Mouse (Mus musculus) midbrain, embryonic 13.5 days (tissue): ENCODE measurements around the gene Lrrc15. TPM values are rescaled to one million over a fixed set of nuclear protein-coding genes. Genes with fewer than 3 reads are reported as not detected.

Experiments
- ATAC-seq: fragments of 200-750 bp; cut with Nextera tagmentation; 2 replicates; pipeline ENCODE4 v1.8.0; 2017; ENCODE audit warnings: mild to moderate bottlenecking, moderate TSS enrichment, moderate library complexity
- H3K27ac ChIP-seq: fragments of 300-500 bp; sonication (generic); 2 replicates; pipeline ENCODE4 v1.5.1; 2015; ENCODE audit warnings: inconsistent platforms, mild to moderate bottlenecking, moderate library complexity
- H3K27me3 ChIP-seq: fragments of 300-500 bp; sonication (generic); 2 replicates; pipeline ENCODE4 v1.6.1; 2015; ENCODE audit warnings: mild to moderate bottlenecking, inconsistent platforms
- H3K36me3 ChIP-seq: fragments of 300-500 bp; sonication (generic); 2 replicates; pipeline ENCODE4 v1.6.1; 2015; ENCODE audit warnings: mild to moderate bottlenecking, inconsistent platforms
- H3K4me1 ChIP-seq: fragments of 300-500 bp; sonication (generic); replicated peaks from 2 replicates; pipeline ENCODE4 v1.6.1; 2015; ENCODE audit warnings: inconsistent platforms
- H3K4me2 ChIP-seq: fragments of 300-500 bp; sonication (generic); replicated peaks from 2 replicates; pipeline ENCODE4 v1.6.1; 2015; ENCODE audit warnings: moderate library complexity, mild to moderate bottlenecking, inconsistent platforms
- H3K4me3 ChIP-seq: fragments of 300-500 bp; sonication (generic); replicated peaks from 2 replicates; pipeline ENCODE4 v1.5.1; 2015; ENCODE audit warnings: mild to moderate bottlenecking, inconsistent platforms
- H3K9ac ChIP-seq: fragments of 300-500 bp; sonication (generic); replicated peaks from 2 replicates; pipeline ENCODE4 v1.6.1; 2015; ENCODE audit warnings: mild to moderate bottlenecking, inconsistent platforms
- H3K9me3 ChIP-seq: fragments of 300-500 bp; sonication (generic); 2 replicates; pipeline ENCODE4 v1.6.1; 2016; ENCODE audit warnings: mild to moderate bottlenecking, inconsistent platforms
- WGBS: fragments of 180-500 bp; shearing (Covaris S2); methylation state at CpG from one replicate; pipeline ENCODE4 v1.1.7; 2015; 5-methylcytosine and 5-hydroxymethylcytosine counted together
- polyA plus RNA-seq: library from polyadenylated mRNA; unstranded; fragments of >200 nt; fragmentation: Nextera tagmentation; extraction: Ambion mirVana; gene quantifications from 2 replicates; pipeline ENCODE4 v1.2.1, GENCODE M21; 2015

Gene Lrrc15
- polyA plus RNA-seq, 1 experiment from 2014 or later: 0.11 TPM

- 53% methylated on average over 8 of the region's 8 CpGs for WGBS
- H3K9me3 ChIP-seq: no peaks in the 10 kb centered on the region
- no peak overlapping the region for H3K27ac ChIP-seq
- ATAC-seq: no peak
- peaks cover 91% of the 10 kb centered on the region for H3K27me3 ChIP-seq
- H3K4me1 ChIP-seq: peaks cover 19% of the 10 kb centered on the region
- no peak overlapping the region for H3K9ac ChIP-seq
- no peak overlapping the region for H3K4me2 ChIP-seq
- H3K36me3 ChIP-seq: no peaks in the 10 kb centered on the region
- H3K4me3 ChIP-seq: no peak overlapping the region
Observed at GRCm38 (mm10) chr16:30234077-30234476, 49.0 kb downstream of the Lrrc15 start.

GRCm38 (mm10) chr16:30231882-30232604, 51.0 kb downstream of the Lrrc15 start:
- H3K27me3 ChIP-seq: peaks cover 80% of the 10 kb centered on the region
- 31% methylated on average over 13 of the region's 13 CpGs for WGBS

DNA sequence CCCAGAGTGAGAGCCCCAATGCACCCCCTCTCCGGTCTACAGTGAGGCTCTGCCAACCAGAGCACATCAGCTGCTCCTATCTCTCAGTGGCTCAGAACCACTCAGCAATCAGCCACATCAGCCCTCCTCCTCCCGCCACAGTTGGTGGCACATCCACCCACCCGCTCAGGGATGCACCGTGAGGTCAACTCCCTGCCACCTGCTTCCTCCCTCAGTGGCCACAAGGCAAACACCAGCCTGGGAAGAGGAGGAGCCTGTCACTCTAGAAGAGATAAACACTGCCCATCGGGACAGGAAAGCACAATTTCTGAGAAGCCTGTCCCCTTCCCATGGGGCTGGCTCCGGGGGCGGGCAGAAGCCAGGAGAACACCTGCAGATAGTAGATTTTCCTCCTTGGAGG, 55.7 kb downstream of the Lrrc15 start:
- Histone ChIP-seq H3K27me3 (peaks cover 61% of the 10 kb centered on the region), H3K36me3 (no peaks in the 10 kb centered on the region), H3K4me1 (0 out of 2 replicates have a peak, but pooled peaks cover 5% of the 10 kb centered on the region), H3K9me3 (no peaks in the 10 kb centered on the region), H3K9ac (no peak overlapping the region), H3K4me2 (no peak overlapping the region), H3K27ac (no peak overlapping the region), H3K4me3 (no peak overlapping the region)
- WGBS: 69% methylated on average over 7 of the region's 7 CpGs
- no peak for ATAC-seq

More at GRCm38 (mm10) chr16:30231882-30232604, 51.0 kb downstream of the Lrrc15 start:
- H3K36me3 ChIP-seq: no peaks in the 10 kb centered on the region
- no peak overlapping the region for H3K27ac ChIP-seq
- no peaks in the 10 kb centered on the region for H3K9me3 ChIP-seq
- peaks cover 18% of the 10 kb centered on the region for H3K4me1 ChIP-seq
- no peak overlapping the region for H3K4me2 ChIP-seq
- no peak for ATAC-seq
- no peak overlapping the region for H3K9ac ChIP-seq
- no peak overlapping the region for H3K4me3 ChIP-seq

- peaks cover 60% of the 10 kb centered on the region for H3K27me3 ChIP-seq
- H3K4me1 ChIP-seq: peaks cover 8% of the 10 kb centered on the region; the same call in 1 of the 2 replicates
- no peaks in the 10 kb centered on the region for H3K9me3 ChIP-seq
- H3K4me2 ChIP-seq: no peak overlapping the region
- H3K27ac ChIP-seq: no peak overlapping the region
- 90% methylated on average over 13 of the region's 13 CpGs for WGBS
- no peak overlapping the region for H3K9ac ChIP-seq
- no peak for ATAC-seq
- H3K36me3 ChIP-seq: no peaks in the 10 kb centered on the region
- H3K4me3 ChIP-seq: no peak overlapping the region
Observed at GRCm38 (mm10) chr16:30221161-30221782, 61.8 kb downstream of the Lrrc15 start.

Other genes starting within 250 kb of the Lrrc15 start
- gene Hes1, start 218.9 kb downstream of the Lrrc15 start, polyA plus RNA-seq: 14.1 and 19.7 TPM in 2 replicates
- gene Cpn2, start 15.8 kb downstream of the Lrrc15 start, polyA plus RNA-seq: not detected in 2 replicates
- 0.18 and 0.57 TPM in 2 replicates for gene Gp5, start 27.5 kb upstream of the Lrrc15 start, polyA plus RNA-seq
- gene Atp13a3, start 122.7 kb upstream of the Lrrc15 start, polyA plus RNA-seq: 6.8 and 7.0 TPM in 2 replicates